Mouse (Mus musculus) liver, embryonic 11.5 days (tissue): Measurements from ENCODE around the gene Tsc2. TPM values are rescaled to one million over a fixed set of nuclear protein-coding genes. Genes with fewer than 3 reads are reported as not detected.

ENCODE experiments used
- ATAC-seq: fragments of 200-750 bp; cut with Nextera tagmentation; replicated peaks from 2 replicates; pipeline ENCODE4 v1.8.0; 2017; ENCODE audit warnings: moderate number of reproducible peaks, mild to moderate bottlenecking, moderate TSS enrichment, moderate library complexity; ENCODE audit not compliant: low FRiP score
- DNase-seq: peaks from one replicate; pipeline ENCODE4 v3.0.0-alpha.2; 2017; ENCODE audit warnings: low spot score
- H3K27ac ChIP-seq: fragments of 300-500 bp; sonication (generic); 2 replicates; pipeline ENCODE4 v1.5.1; 2014; ENCODE audit warnings: mild to moderate bottlenecking, low read depth, low read length, control low read depth
- H3K27me3 ChIP-seq: fragments of 300-500 bp; sonication (generic); replicated peaks from 2 replicates; pipeline ENCODE4 v1.6.1; 2014; ENCODE audit warnings: low read length, mixed read lengths; ENCODE audit not compliant: control insufficient read depth, insufficient read depth
- H3K36me3 ChIP-seq: fragments of 300-500 bp; sonication (generic); 2 replicates; pipeline ENCODE4 v1.6.1; 2014; ENCODE audit warnings: mild to moderate bottlenecking, low read length, moderate library complexity, mixed read lengths; ENCODE audit not compliant: control insufficient read depth, insufficient read depth
- H3K4me1 ChIP-seq: fragments of 300-500 bp; sonication (generic); replicated peaks from 2 replicates; pipeline ENCODE4 v1.6.1; 2014; ENCODE audit warnings: low read length, mixed read lengths; ENCODE audit not compliant: control insufficient read depth, insufficient read depth
- H3K4me2 ChIP-seq: fragments of 300-500 bp; sonication (generic); 2 replicates; pipeline ENCODE4 v1.6.1; 2014; ENCODE audit warnings: mild to moderate bottlenecking, control low read depth, moderate library complexity
- H3K4me3 ChIP-seq: fragments of 300-500 bp; sonication (generic); 2 replicates; pipeline ENCODE4 v1.5.1; 2014; ENCODE audit warnings: low read depth, low read length, control low read depth
- H3K9ac ChIP-seq: fragments of 300-500 bp; sonication (generic); 2 replicates; pipeline ENCODE4 v1.6.1; 2014; ENCODE audit warnings: low read depth, low read length, control low read depth
- H3K9me3 ChIP-seq: fragments of 300-500 bp; sonication (generic); 2 replicates; pipeline ENCODE4 v1.6.1; 2016; ENCODE audit warnings: low read length, inconsistent platforms, mixed read lengths; ENCODE audit not compliant: control insufficient read depth
- WGBS: fragments of 180-500 bp; shearing (Covaris S2); extraction: QIAGEN DNeasy Blood & Tissue Kit; methylation state at CpG from one replicate; pipeline ENCODE4 v1.1.7; 2014; 5-methylcytosine and 5-hydroxymethylcytosine counted together
- polyA plus RNA-seq: library from polyadenylated mRNA; unstranded; fragments of >200 nt; fragmentation: Nextera tagmentation; extraction: Ambion mirVana; gene quantifications from 2 replicates; pipeline ENCODE4 v1.2.1, GENCODE M21; 2014

The Tsc2 gene
- polyA plus RNA-seq, 1 experiment from 2014 or later, result 55.2 TPM

- WGBS, result 61% methylated on average over 5 of the region's 5 CpGs
- Histone ChIP-seq H3K27me3 (no peaks in the 10 kb centered on the region), H3K4me3 (no peak overlapping the region), H3K36me3 (peaks cover 5% of the 10 kb centered on the region), H3K9ac (no peak overlapping the region), H3K4me1 (peaks cover 14% of the 10 kb centered on the region), H3K4me2 (no peak overlapping the region), H3K9me3 (no peaks in the 10 kb centered on the region), H3K27ac (no peak overlapping the region)
- ATAC-seq (no peak), DNase-seq (no peak)
Observed at GRCm38 (mm10) chr17:24636781-24637481, 4.5 kb upstream of the Tsc2 start.

GRCm38 (mm10) chr17:24635694-24636093, 3.3 kb upstream of the Tsc2 start:
- no peaks in the 10 kb centered on the region for H3K27me3 ChIP-seq

GRCm38 (mm10) chr17:24635024-24635423, 2.6 kb upstream of the Tsc2 start:
- no peak overlapping the region for H3K9ac ChIP-seq
- H3K4me2 ChIP-seq, result no peak overlapping the region
- H3K4me3 ChIP-seq, result no peak overlapping the region; the same call in 1 of the 2 replicates
- WGBS, result 72% methylated on average over 4 of the region's 4 CpGs
- H3K36me3 ChIP-seq, result peaks cover 9% of the 10 kb centered on the region
- ATAC-seq (no peak), DNase-seq (no peak)
- peaks cover 14% of the 10 kb centered on the region for H3K4me1 ChIP-seq
- H3K9me3 ChIP-seq, result no peaks in the 10 kb centered on the region
- no peaks in the 10 kb centered on the region for H3K27me3 ChIP-seq
- H3K27ac ChIP-seq, result no peak overlapping the region

More at GRCm38 (mm10) chr17:24635694-24636093, 3.3 kb upstream of the Tsc2 start:
- Histone ChIP-seq H3K27ac (no peak overlapping the region), H3K36me3 (peaks cover 5% of the 10 kb centered on the region), H3K9me3 (no peaks in the 10 kb centered on the region), H3K9ac (no peak overlapping the region), H3K4me2 (no peak overlapping the region), H3K4me3 (no peak overlapping the region), H3K4me1 (peaks cover 14% of the 10 kb centered on the region)
- ATAC-seq, result no peak
- 93% methylated on average over 5 of the region's 5 CpGs for WGBS
- no peak for DNase-seq

GRCm38 (mm10) chr17:24633831-24634230, 1.4 kb upstream of the Tsc2 start:
- no peak overlapping the region for H3K4me3 ChIP-seq
- H3K9me3 ChIP-seq, result no peaks in the 10 kb centered on the region
- H3K36me3 ChIP-seq, result peaks cover 13% of the 10 kb centered on the region
- no peak overlapping the region; the same call in 1 of the 2 replicates for H3K9ac ChIP-seq
- no peaks in the 10 kb centered on the region for H3K27me3 ChIP-seq
- ATAC-seq (no peak), DNase-seq (no peak)
- peaks cover 14% of the 10 kb centered on the region for H3K4me1 ChIP-seq
- H3K27ac ChIP-seq, result no peak overlapping the region
- H3K4me2 ChIP-seq, result no peak overlapping the region; the same call in 1 of the 2 replicates
- WGBS, result 91% methylated on average over 11 of the region's 11 CpGs

GRCm38 (mm10) chr17:24632813-24633449, 501 bp upstream of the Tsc2 start:
- H3K9me3 ChIP-seq, result no peaks in the 10 kb centered on the region
- peak overlapping the region; percentile 88 for H3K9ac ChIP-seq
- DNase-seq, result no peak
- H3K4me2 ChIP-seq, result peak overlapping the region; percentile 94
- peaks cover 16% of the 10 kb centered on the region for H3K4me1 ChIP-seq
- H3K4me3 ChIP-seq, result peak overlapping the region; percentile 81
- H3K27ac ChIP-seq, result peak overlapping the region; percentile 69
- 17% methylated on average over 22 of the region's 22 CpGs for WGBS
- H3K36me3 ChIP-seq, result peaks cover 11% of the 10 kb centered on the region
- peak; percentile 16 for ATAC-seq
- H3K27me3 ChIP-seq, result no peaks in the 10 kb centered on the region

GRCm38 (mm10) chr17:24630072-24630471, 2.4 kb downstream of the Tsc2 start:
- Histone ChIP-seq H3K4me1 (peaks cover 13% of the 10 kb centered on the region), H3K36me3 (peaks cover 30% of the 10 kb centered on the region), H3K9ac (no peak overlapping the region), H3K4me2 (no peak overlapping the region), H3K27ac (no peak overlapping the region), H3K4me3 (no peak overlapping the region), H3K27me3 (no peaks in the 10 kb centered on the region), H3K9me3 (no peaks in the 10 kb centered on the region)
- ATAC-seq, result no peak
- no peak for DNase-seq
- 89% methylated on average over 14 of the region's 14 CpGs for WGBS

- DNase-seq (peak; percentile 80), ATAC-seq (peak; percentile 34; the same call in 1 of the 2 replicates)
- Histone ChIP-seq H3K27me3 (no peaks in the 10 kb centered on the region), H3K4me1 (peaks cover 10% of the 10 kb centered on the region), H3K4me3 (no peak overlapping the region), H3K9ac (no peak overlapping the region), H3K9me3 (no peaks in the 10 kb centered on the region), H3K4me2 (no peak overlapping the region), H3K36me3 (peaks cover 37% of the 10 kb centered on the region), H3K27ac (no peak overlapping the region)
- 30% methylated on average over 5 of the region's 5 CpGs for WGBS
Observed at GRCm38 (mm10) chr17:24628646-24629045, 3.8 kb downstream of the Tsc2 start.

GRCm38 (mm10) chr17:24625472-24625871, 7.0 kb downstream of the Tsc2 start:
- WGBS, result 95% methylated on average over 8 of the region's 8 CpGs
- Histone ChIP-seq H3K27ac (no peak overlapping the region), H3K4me1 (0 out of 2 replicates have a peak, but pooled peaks cover 2% of the 10 kb centered on the region), H3K27me3 (no peaks in the 10 kb centered on the region), H3K9ac (no peak overlapping the region), H3K9me3 (no peaks in the 10 kb centered on the region), H3K4me3 (no peak overlapping the region), H3K4me2 (no peak overlapping the region), H3K36me3 (peaks cover 54% of the 10 kb centered on the region)
- DNase-seq, result no peak
- ATAC-seq, result no peak
